Mouse (Mus musculus) CH12.LX (cell line): ENCODE results near the gene Phf10. TPM values are rescaled to one million over a fixed set of nuclear protein-coding genes. Genes with fewer than 3 reads are reported as not detected.

Experiments
- DNase-seq: peaks from one replicate; pipeline ENCODE4 v3.0.0-alpha.2; 2013; ENCODE audit errors: extremely low read depth
- H3K27ac ChIP-seq: 2 replicates; pipeline ENCODE4 v1.5.1; 2012; ENCODE audit warnings: low read depth, mild to moderate bottlenecking, control low read depth, moderate library complexity; ENCODE audit not compliant: insufficient read depth
- H3K27me3 ChIP-seq: replicated peaks from 2 replicates; pipeline ENCODE3; 2012; ENCODE audit warnings: inconsistent platforms
- H3K36me3 ChIP-seq, 2 experiments: replicated peaks in 1 of 2; 2 replicates each; pipeline versions ENCODE3 to v1.6.1; 2012; ENCODE audit warnings: inconsistent platforms in 1 of 2, low read length in 1 of 2, mild to moderate bottlenecking in 1 of 2, mixed read lengths in 1 of 2, moderate library complexity in 1 of 2; ENCODE audit not compliant: control insufficient read depth in 1 of 2, insufficient read depth in 1 of 2
- H3K4me1 ChIP-seq, 2 experiments: 2 replicates each; pipeline ENCODE4 v1.6.1; 2012; ENCODE audit warnings: inconsistent platforms in 1 of 2, moderate library complexity in 1 of 2; ENCODE audit not compliant: insufficient read depth in 2 of 2, control insufficient read depth in 1 of 2
- H3K4me2 ChIP-seq: 2 replicates; pipeline ENCODE4 v1.6.1; 2012; ENCODE audit warnings: low read depth, mild to moderate bottlenecking, control low read depth; ENCODE audit not compliant: poor library complexity, insufficient read depth, severe bottlenecking
- H3K4me3 ChIP-seq, 3 experiments: fragments of 150-350 bp in 1 of 3; sonication (generic) in 1 of 3; replicated peaks in 1 of 3; 2 replicates each; pipeline versions ENCODE3 to v1.5.1; 2011 to 2012; ENCODE audit warnings: low read depth in 2 of 3, low read length in 2 of 3, mild to moderate bottlenecking in 2 of 3, moderate library complexity in 2 of 3, control low read depth in 1 of 3, improper control_type of control experiment in 1 of 3, inconsistent platforms in 1 of 3, mixed read lengths in 1 of 3; ENCODE audit not compliant: poor library complexity in 1 of 3
- H3K79me2 ChIP-seq: replicated peaks from 2 replicates; pipeline ENCODE4 v1.6.1; 2012; ENCODE audit warnings: mild to moderate bottlenecking, moderate library complexity; ENCODE audit not compliant: control insufficient read depth, poor library complexity, insufficient read depth, severe bottlenecking; ENCODE audit errors: extremely low read depth
- H3K9ac ChIP-seq: 2 replicates; pipeline ENCODE4 v1.6.1; 2012; ENCODE audit warnings: low read depth, mild to moderate bottlenecking, control low read depth, moderate library complexity; ENCODE audit not compliant: insufficient read depth
- H3K9me3 ChIP-seq: replicated peaks from 2 replicates; pipeline ENCODE3; 2012; ENCODE audit warnings: low read length, inconsistent platforms, mixed read lengths
- CHD1 ChIP-seq: IDR thresholded peaks from 2 replicates; pipeline ENCODE4 v1.6.1; 2012; ENCODE audit warnings: low read depth, low read length, improper control_type of control experiment, inconsistent platforms
- CTCF ChIP-seq, 2 experiments: IDR thresholded peaks in 1 of 2; conservative IDR thresholded peaks in 1 of 2; 2 replicates each; pipeline ENCODE4 v1.5.1; 2011 to 2012; ENCODE audit warnings: low read depth in 2 of 2, low read length in 2 of 2, improper control_type of control experiment in 1 of 2, inconsistent platforms in 1 of 2, mild to moderate bottlenecking in 1 of 2, moderate library complexity in 1 of 2
- POLR2A ChIP-seq: IDR thresholded peaks from 2 replicates; pipeline ENCODE4 v1.6.1; 2011; ENCODE audit warnings: low read depth, mild to moderate bottlenecking, improper control_type of control experiment, low read length
- RAD21 ChIP-seq: IDR thresholded peaks from 2 replicates; pipeline ENCODE4 v1.6.1; 2011; ENCODE audit warnings: low read depth, mild to moderate bottlenecking, low read length, improper control_type of control experiment, moderate library complexity
- RCOR1 ChIP-seq: conservative IDR thresholded peaks from 2 replicates; pipeline ENCODE4 v1.6.1; 2012; ENCODE audit warnings: low read depth, mild to moderate bottlenecking, inconsistent platforms, low read length, improper control_type of control experiment
- SIN3A ChIP-seq: IDR thresholded peaks from 2 replicates; pipeline ENCODE4 v1.6.1; 2012; ENCODE audit warnings: low read length, improper control_type of control experiment, inconsistent platforms
- SMC3 ChIP-seq: IDR thresholded peaks from 2 replicates; pipeline ENCODE4 v1.6.1; 2011; ENCODE audit warnings: low read depth, low read length, improper control_type of control experiment
- TCF12 ChIP-seq: IDR thresholded peaks from 2 replicates; pipeline ENCODE4 v1.6.1; 2014; ENCODE audit warnings: low read depth, mild to moderate bottlenecking, inconsistent platforms, low read length, improper control_type of control experiment
- UBTF ChIP-seq: IDR thresholded peaks from 2 replicates; pipeline ENCODE4 v1.6.1; 2012; ENCODE audit warnings: low read depth, mild to moderate bottlenecking, inconsistent platforms, low read length, improper control_type of control experiment, moderate library complexity
- USF1 ChIP-seq: IDR thresholded peaks from 2 replicates; pipeline ENCODE4 v1.6.1; 2014; ENCODE audit warnings: low read depth, mild to moderate bottlenecking, inconsistent platforms, low read length, improper control_type of control experiment
- ZC3H11A ChIP-seq: IDR thresholded peaks from 2 replicates; pipeline ENCODE4 v1.6.1; 2012; ENCODE audit warnings: low read depth, mild to moderate bottlenecking, inconsistent platforms, low read length, improper control_type of control experiment
- ZNF384 ChIP-seq: IDR thresholded peaks from 2 replicates; pipeline ENCODE4 v1.6.1; 2012; ENCODE audit warnings: low read depth, low read length, improper control_type of control experiment, inconsistent platforms
- dilution Hi-C: fragments of 300-500 bp; cut with MboI; formaldehyde crosslinking; loops from 2 replicates; pipeline ENCODE4 v1.14.3; 2020; ENCODE audit warnings: low sequenced_read_pairs; ENCODE audit not compliant: extremely low pct_unique_long_range_greater_than_20kb, extremely low pct_ligation_motif_present
- in situ Hi-C: fragments of 300-500 bp; cut with MboI; formaldehyde crosslinking; loops from 3 replicates; pipeline ENCODE4 v1.14.3; 2019; ENCODE audit warnings: low sequenced_read_pairs, low pct_ligation_motif_present, low pct_unique_long_range_greater_than_20kb, mixed read lengths
- polyA plus RNA-seq: library from polyadenylated mRNA; unstranded; fragments of >175 nt; gene quantifications from 2 replicates; pipeline ENCODE4 v1.2.1, GENCODE M21; 2012; ENCODE audit warnings: low read depth; ENCODE audit not compliant: insufficient read length
- total RNA-seq, 2 experiments: library from RNA; depleted of rRNA; stranded (reverse); fragments of 300-350 nt in 1 of 2; fragments of >200 nt in 1 of 2; gene quantifications; 2 replicates each; pipeline ENCODE4 v1.2.3; 2012 to 2014

Gene Phf10
- total and polyA plus RNA-seq, 3 experiments: 225 to 364 (median 343) TPM

DNA sequence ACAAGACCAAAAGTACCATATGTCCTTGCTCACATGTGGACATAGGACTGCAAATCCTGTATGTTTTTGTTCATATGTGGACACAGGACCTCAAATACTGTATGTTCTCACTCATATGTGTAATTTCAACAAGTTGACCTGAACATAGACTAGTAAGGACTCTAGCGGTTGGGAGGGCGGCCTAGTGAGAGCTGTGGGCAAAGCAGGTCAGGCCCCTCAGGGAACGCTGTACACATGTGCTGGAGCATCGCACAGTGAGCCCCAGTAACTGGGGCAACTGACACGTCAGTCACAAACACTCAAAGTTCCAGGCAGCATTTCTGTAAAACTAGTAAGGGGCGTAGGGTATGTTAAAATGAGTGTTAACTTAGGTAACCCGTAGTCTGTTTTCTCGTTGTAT, 48.1 kb downstream of the Phf10 start:
- no peak for TF ChIP-seq POLR2A
- no peak for TF ChIP-seq USF1
- TF ChIP-seq ZC3H11A: no peak
- TF ChIP-seq CHD1: no peak
- H3K4me2 ChIP-seq: no peak overlapping the region
- peaks cover 0 to 7% of the 10 kb centered on the region in 2 experiments; a peak in 2 of 4 replicates for H3K4me1 ChIP-seq
- no peak for DNase-seq
- H3K36me3 ChIP-seq: peaks cover 0 to 8% of the 10 kb centered on the region in 2 experiments
- no peaks in the 10 kb centered on the region for H3K79me2 ChIP-seq
- no peak overlapping the region for H3K27ac ChIP-seq
- no peaks in the 10 kb centered on the region for H3K9me3 ChIP-seq
- dilution Hi-C loops: no loop called here
- H3K4me3 ChIP-seq: no peak overlapping the region
- in situ Hi-C loops: loop anchor here (25.0 kb wide), 1 partner anchor 626 kb away; the partner anchor contains the start of gene Smoc2
- no peak overlapping the region for H3K9ac ChIP-seq
- H3K27me3 ChIP-seq: no peaks in the 10 kb centered on the region

DNA sequence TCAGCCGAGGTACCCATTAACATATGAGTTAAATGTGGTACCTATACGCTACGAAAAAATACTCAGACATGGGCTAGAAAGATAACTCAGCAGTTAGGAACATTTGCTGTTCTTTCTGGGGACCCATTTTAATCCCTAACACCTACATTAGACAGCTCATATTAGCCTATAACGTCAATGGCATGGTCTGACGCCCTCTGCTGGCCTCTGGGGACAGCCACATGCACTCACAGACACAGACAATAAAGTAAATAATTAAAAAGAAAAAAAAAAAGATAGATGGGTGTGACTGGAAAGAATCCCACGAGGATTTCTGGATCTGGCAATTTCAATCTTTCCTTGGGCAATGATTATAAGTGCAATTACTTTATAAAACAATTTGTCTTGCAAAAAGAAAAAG, 48.7 kb downstream of the Phf10 start:
- no peak overlapping the region for H3K27ac ChIP-seq
- H3K9ac ChIP-seq: no peak overlapping the region
- H3K79me2 ChIP-seq: no peaks in the 10 kb centered on the region
- H3K36me3 ChIP-seq: peaks cover 0 to 8% of the 10 kb centered on the region in 2 experiments
- no peak overlapping the region for H3K4me2 ChIP-seq
- H3K4me1 ChIP-seq: peaks cover 0 to 7% of the 10 kb centered on the region in 2 experiments; a peak in 2 of 4 replicates
- dilution Hi-C loops (no loop called here), in situ Hi-C loops (loop anchor here (25.0 kb wide), 1 partner anchor 625 kb away; the partner anchor contains the start of gene Smoc2)
- H3K4me3 ChIP-seq: no peak overlapping the region
- DNase-seq: peak; percentile 31
- no peaks in the 10 kb centered on the region for H3K9me3 ChIP-seq
- TF ChIP-seq RCOR1 (no peak), SMC3 (peak; percentile 48), CTCF (conservative IDR thresholded peaks at IDR 0.05 in 1 of 2, IDR thresholded peaks at IDR 0.05 in 1 of 2; ENCODE audit: low read depth in 2 of 2, low read length in 2 of 2) (peak; percentile 21 to 60; a peak in 2 of 4 replicates), ZNF384 (peak; percentile 29), RAD21 (peak; percentile 17)
- no peaks in the 10 kb centered on the region for H3K27me3 ChIP-seq

DNA sequence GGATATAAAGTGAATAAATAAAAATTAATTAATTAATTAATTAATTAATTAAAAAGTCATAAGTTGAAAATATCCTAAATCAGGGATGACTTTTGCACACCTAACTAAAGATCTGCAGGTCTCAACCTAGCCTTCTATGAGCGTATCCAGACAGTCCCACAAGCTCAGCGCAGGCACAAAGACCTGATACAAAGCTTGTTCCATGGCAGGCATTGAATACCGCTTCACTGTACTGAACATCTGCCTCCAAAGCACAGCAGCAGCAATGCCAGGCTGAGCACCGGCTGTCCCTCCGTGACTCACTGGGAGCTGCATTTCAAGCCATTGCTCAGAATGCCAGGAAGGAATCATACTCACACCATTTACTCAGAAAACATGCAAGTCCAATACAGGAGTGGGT, 50.3 kb downstream of the Phf10 start:
- Histone ChIP-seq H3K4me3 (no peak overlapping the region), H3K9me3 (no peaks in the 10 kb centered on the region), H3K27ac (no peak overlapping the region), H3K36me3 (peaks cover 0 to 4% of the 10 kb centered on the region in 2 experiments), H3K9ac (no peak overlapping the region), H3K4me1 (peaks cover 0 to 7% of the 10 kb centered on the region in 2 experiments; a peak in 2 of 4 replicates), H3K79me2 (no peaks in the 10 kb centered on the region), H3K4me2 (no peak overlapping the region), H3K27me3 (no peaks in the 10 kb centered on the region)
- TF ChIP-seq SIN3A (no peak), UBTF (no peak), SMC3 (no peak), TCF12 (no peak)
- DNase-seq: no peak
- dilution Hi-C loops (no loop called here), in situ Hi-C loops (loop anchor here (25.0 kb wide), 1 partner anchor 623 kb away; the partner anchor contains the start of gene Smoc2)
